Mouse (Mus musculus): ENCODE results near the gene Olfr281. TPM values are rescaled to one million over a fixed set of nuclear protein-coding genes. Genes with fewer than 3 reads are reported as not detected.

The Olfr281 gene
- polyA plus RNA-seq, 1 experiment from 2014 or later = not detected

DNA sequence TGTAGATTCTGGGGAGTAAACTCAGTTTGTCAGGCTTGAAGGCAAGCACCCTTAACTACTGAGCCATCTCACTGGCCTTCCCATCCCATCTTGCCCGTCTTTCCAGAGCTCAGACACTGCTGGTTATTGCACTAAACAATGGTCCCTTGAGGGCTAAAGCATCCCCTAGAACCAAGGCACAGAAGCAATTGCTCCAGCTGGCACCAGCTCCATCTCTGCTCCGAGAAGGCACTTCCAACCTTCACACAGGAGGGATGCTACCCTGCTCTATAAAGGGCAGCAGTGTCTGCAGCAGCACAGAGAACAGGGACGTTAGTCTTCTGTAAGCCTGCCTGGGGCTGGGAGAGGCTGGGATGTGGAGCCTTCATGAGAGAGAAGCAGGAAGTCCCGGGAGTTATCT is 39.7 kb downstream of the Olfr281 start, which contains the start of gene Olfr279:
Olfr279 (plus strand) TSS at position 301 of the 400 bp plus-strand sequence.
- no peak within 1 kb of the TSS for H3K27ac ChIP-seq
- H3K9me3 ChIP-seq = no peaks in the 10 kb centered on the region
- H3K4me2 ChIP-seq = no peak within 1 kb of the TSS
- 58% methylated on average over 4 of the region's 4 CpGs for WGBS
- H3K36me3 ChIP-seq (replicated peaks) = no peaks in the 10 kb centered on the region
- H3K27me3 ChIP-seq (replicated peaks) = no peaks in the 10 kb centered on the region
- H3K4me3 ChIP-seq = no peak within 1 kb of the TSS
- no peak within 1 kb of the TSS for H3K9ac ChIP-seq
- H3K4me1 ChIP-seq = no peaks in the 10 kb centered on the region
- no peak for ATAC-seq (replicated peaks)

DNA sequence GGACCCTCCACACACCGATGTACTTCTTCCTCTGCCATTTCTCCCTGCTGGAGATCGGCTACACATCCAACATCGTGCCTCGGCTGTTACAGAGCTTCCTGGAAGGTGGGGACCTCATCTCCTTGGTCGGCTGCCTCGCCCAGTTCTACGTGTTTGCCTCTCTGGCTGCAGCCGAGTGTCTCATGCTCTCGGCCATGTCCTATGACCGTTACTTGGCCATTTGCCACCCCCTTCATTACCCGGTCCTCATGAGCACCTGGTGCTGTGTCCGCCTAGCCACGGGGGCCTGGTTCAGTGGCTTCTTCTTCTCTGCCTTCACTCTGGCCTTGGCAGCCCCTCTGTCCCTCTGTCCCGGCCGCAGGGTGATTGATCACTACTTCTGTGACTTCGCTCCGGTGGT is 45.2 kb downstream of the Olfr281 start:
- ATAC-seq (replicated peaks) = no peak
- WGBS = 92% methylated on average over 17 of the region's 17 CpGs
- H3K9ac ChIP-seq = no peak overlapping the region
- H3K4me3 ChIP-seq = no peak overlapping the region
- H3K27ac ChIP-seq = no peak overlapping the region
- H3K4me1 ChIP-seq = no peaks in the 10 kb centered on the region
- no peaks in the 10 kb centered on the region for H3K36me3 ChIP-seq (replicated peaks)
- H3K27me3 ChIP-seq (replicated peaks) = no peaks in the 10 kb centered on the region
- no peaks in the 10 kb centered on the region for H3K9me3 ChIP-seq
- H3K4me2 ChIP-seq = no peak overlapping the region

GRCm38 (mm10) chr15:98503317-98503716 is 50.9 kb downstream of the Olfr281 start:
- Histone ChIP-seq H3K4me3 (no peak overlapping the region), H3K4me1 (no peaks in the 10 kb centered on the region), H3K27ac (no peak overlapping the region), H3K4me2 (no peak overlapping the region), H3K9me3 (no peaks in the 10 kb centered on the region), H3K27me3 (replicated peaks) (no peaks in the 10 kb centered on the region), H3K9ac (no peak overlapping the region), H3K36me3 (replicated peaks) (no peaks in the 10 kb centered on the region)
- ATAC-seq (replicated peaks) = no peak
- WGBS = 84% methylated on average over 3 of the region's 3 CpGs

DNA sequence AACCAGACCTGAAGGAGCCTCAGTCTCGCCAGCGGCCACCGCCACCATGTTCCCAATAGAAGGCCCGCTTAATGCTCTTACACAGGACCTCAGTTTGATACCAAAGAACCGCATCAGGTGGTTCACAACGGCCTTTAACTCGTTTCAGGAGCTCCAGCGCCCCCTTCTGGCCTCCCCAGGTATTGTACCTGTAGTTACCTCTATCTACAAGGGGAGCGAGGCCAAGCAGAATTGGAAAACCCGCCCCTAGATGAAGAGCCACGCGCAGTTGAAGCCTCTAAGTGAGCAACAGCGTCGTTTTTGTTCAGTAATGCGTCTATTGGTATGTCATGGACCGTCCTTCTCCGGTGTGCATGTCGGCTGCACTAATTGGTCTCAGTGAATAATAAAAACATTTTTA is 52.1 kb downstream of the Olfr281 start:
- H3K4me2 ChIP-seq = no peak overlapping the region
- H3K27ac ChIP-seq = no peak overlapping the region
- no peaks in the 10 kb centered on the region for H3K4me1 ChIP-seq
- 11% methylated on average over 18 of the region's 18 CpGs for WGBS
- H3K9ac ChIP-seq = no peak overlapping the region
- H3K27me3 ChIP-seq (replicated peaks) = no peaks in the 10 kb centered on the region
- no peaks in the 10 kb centered on the region for H3K9me3 ChIP-seq
- no peak overlapping the region for H3K4me3 ChIP-seq
- H3K36me3 ChIP-seq (replicated peaks) = no peaks in the 10 kb centered on the region
- no peak for ATAC-seq (replicated peaks)

DNA sequence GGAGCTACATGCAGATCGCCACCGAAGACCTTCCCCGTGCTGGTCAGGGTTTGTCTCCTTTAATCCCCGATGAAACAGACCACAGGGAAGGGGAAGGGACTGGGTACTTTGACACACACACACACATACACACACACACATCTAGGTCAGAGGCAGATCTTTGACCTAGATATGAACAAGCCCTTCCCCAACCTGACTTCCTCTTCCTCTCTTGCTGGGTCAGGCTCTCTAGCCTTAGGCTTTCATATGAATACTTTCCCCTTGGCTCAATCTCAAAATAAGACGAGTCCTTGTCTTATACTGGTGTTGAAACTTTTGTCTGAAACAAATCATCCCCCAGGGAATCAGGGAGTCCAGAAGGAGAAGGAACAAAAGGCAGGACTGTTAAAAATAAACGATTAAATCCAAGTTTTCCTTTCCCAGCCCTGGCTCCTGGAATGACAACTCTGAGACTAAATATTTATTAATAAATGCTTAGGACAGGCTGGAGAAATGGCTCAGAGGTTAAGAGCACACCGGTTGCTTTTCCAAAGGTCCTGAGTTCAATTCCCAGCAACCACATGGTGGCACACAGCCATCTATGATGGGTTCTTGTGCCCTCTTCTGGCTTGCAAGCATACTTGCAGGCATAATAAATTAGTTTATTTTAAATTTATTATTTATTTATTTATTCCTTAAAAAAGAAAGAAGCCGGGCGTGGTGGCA is 54.0 kb downstream of the Olfr281 start:
- no peaks in the 10 kb centered on the region for H3K36me3 ChIP-seq (replicated peaks)
- H3K27ac ChIP-seq = no peak overlapping the region
- no peak for ATAC-seq (replicated peaks)
- H3K9ac ChIP-seq = no peak overlapping the region
- H3K4me2 ChIP-seq = no peak overlapping the region
- 83% methylated on average over 9 of the region's 9 CpGs for WGBS
- H3K4me1 ChIP-seq = peaks cover 5% of the 10 kb centered on the region; the same call in 1 of the 2 replicates
- H3K9me3 ChIP-seq = no peaks in the 10 kb centered on the region
- H3K4me3 ChIP-seq = no peak overlapping the region
- H3K27me3 ChIP-seq (replicated peaks) = no peaks in the 10 kb centered on the region

DNA sequence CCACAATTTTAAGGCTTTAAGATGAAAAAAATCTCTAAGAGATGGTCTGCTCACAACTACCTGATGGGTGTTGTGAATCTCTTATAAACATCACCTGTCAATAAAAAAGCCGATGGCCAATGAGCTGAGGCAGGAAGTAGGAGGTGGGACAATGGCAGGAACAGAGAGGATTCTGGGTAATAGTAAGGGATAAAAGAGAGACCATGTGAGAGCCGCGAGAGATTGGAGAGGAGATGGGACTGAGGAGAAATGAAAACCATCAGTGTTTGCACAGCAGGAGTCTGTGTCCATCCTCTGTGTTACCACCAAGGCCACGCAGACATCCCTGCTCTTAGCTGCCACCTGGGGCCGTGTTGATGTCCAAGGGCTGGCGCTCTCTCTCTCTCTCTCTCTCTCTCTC is 54.9 kb downstream of the Olfr281 start:
- Histone ChIP-seq H3K4me2 (no peak overlapping the region), H3K4me3 (no peak overlapping the region), H3K27ac (no peak overlapping the region), H3K4me1 (peaks cover 5% of the 10 kb centered on the region; the same call in 1 of the 2 replicates), H3K27me3 (replicated peaks) (no peaks in the 10 kb centered on the region), H3K36me3 (replicated peaks) (no peaks in the 10 kb centered on the region), H3K9me3 (no peaks in the 10 kb centered on the region), H3K9ac (no peak overlapping the region)
- WGBS = 83% methylated on average over 5 of the region's 6 CpGs
- ATAC-seq (replicated peaks) = no peak

DNA sequence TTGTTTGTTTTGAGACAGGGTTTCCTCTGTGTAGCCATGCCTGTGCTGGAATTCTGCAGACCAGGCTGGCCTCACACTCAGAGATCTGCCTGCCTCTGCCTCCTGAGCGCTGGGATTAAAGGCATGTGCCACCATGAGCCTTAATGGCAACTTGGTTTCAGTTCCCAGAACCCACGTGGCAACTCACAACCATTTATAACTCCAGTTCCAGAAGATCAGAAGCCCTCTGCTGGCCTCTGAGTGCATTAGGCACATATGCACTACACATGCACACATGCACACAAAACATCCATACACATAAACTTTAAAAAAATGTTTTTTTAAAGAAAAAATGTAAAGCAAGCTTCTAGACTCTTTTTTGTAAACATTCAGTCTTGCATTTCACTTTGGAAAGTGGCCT is 57.0 kb downstream of the Olfr281 start:
- H3K4me3 ChIP-seq = no peak overlapping the region
- peaks cover 5% of the 10 kb centered on the region; the same call in 1 of the 2 replicates for H3K4me1 ChIP-seq
- no peak overlapping the region for H3K9ac ChIP-seq
- H3K9me3 ChIP-seq = no peaks in the 10 kb centered on the region
- no peaks in the 10 kb centered on the region for H3K36me3 ChIP-seq (replicated peaks)
- no peak for ATAC-seq (replicated peaks)
- 64% methylated on average over 2 of the region's 2 CpGs for WGBS
- H3K27me3 ChIP-seq (replicated peaks) = no peaks in the 10 kb centered on the region
- H3K27ac ChIP-seq = no peak overlapping the region
- H3K4me2 ChIP-seq = no peak overlapping the region

Other genes with a start within 250 kb of the Olfr281 start
- gene Gm44579, start 231.6 kb upstream of the Olfr281 start, polyA plus RNA-seq (2015; fragmentation: Nextera tagmentation; extraction: Ambion mirVana) = 0.08 TPM in 1 of 2 replicates, not detected in the other
- 0.22 TPM in 1 of 2 replicates, not detected in the other for gene Olfr287, start 231.5 kb upstream of the Olfr281 start, polyA plus RNA-seq (2015; fragmentation: Nextera tagmentation; extraction: Ambion mirVana)
- not detected in 2 replicates for gene Olfr286, start 218.1 kb upstream of the Olfr281 start, polyA plus RNA-seq (2015; fragmentation: Nextera tagmentation; extraction: Ambion mirVana)
- gene H1fnt, start 195.3 kb upstream of the Olfr281 start, polyA plus RNA-seq (2015; fragmentation: Nextera tagmentation; extraction: Ambion mirVana) = not detected in 2 replicates
- gene Zfp641, start 156.4 kb upstream of the Olfr281 start, polyA plus RNA-seq (2015; fragmentation: Nextera tagmentation; extraction: Ambion mirVana) = 12.3 and 14.1 TPM in 2 replicates
- gene Olfr285, start 135.2 kb upstream of the Olfr281 start, polyA plus RNA-seq (2015; fragmentation: Nextera tagmentation; extraction: Ambion mirVana) = not detected in 2 replicates
- gene Olfr284, start 111.6 kb upstream of the Olfr281 start, polyA plus RNA-seq (2015; fragmentation: Nextera tagmentation; extraction: Ambion mirVana) = not detected in 2 replicates
- not detected in 2 replicates for gene Olfr283, start 71.6 kb upstream of the Olfr281 start, polyA plus RNA-seq (2015; fragmentation: Nextera tagmentation; extraction: Ambion mirVana)
- gene Olfr282, start 21.4 kb upstream of the Olfr281 start, polyA plus RNA-seq (2015; fragmentation: Nextera tagmentation; extraction: Ambion mirVana) = not detected in 2 replicates
- not detected in 2 replicates for gene OR5BS1P, start 17.3 kb downstream of the Olfr281 start, polyA plus RNA-seq (2015; fragmentation: Nextera tagmentation; extraction: Ambion mirVana)
- not detected in 2 replicates for gene Lalba, start 30.1 kb downstream of the Olfr281 start, polyA plus RNA-seq (2015; fragmentation: Nextera tagmentation; extraction: Ambion mirVana)
- not detected in 2 replicates for gene Olfr279, start 39.8 kb downstream of the Olfr281 start, polyA plus RNA-seq (2015; fragmentation: Nextera tagmentation; extraction: Ambion mirVana)
- gene Kansl2, start 81.7 kb downstream of the Olfr281 start, polyA plus RNA-seq (2015; fragmentation: Nextera tagmentation; extraction: Ambion mirVana) = 124 and 128 TPM in 2 replicates
- gene Ccnt1, start 118.3 kb downstream of the Olfr281 start, polyA plus RNA-seq (2015; fragmentation: Nextera tagmentation; extraction: Ambion mirVana) = 71.7 and 72.6 TPM in 2 replicates
- gene 4930415O20Rik, start 118.4 kb downstream of the Olfr281 start, polyA plus RNA-seq (2015; fragmentation: Nextera tagmentation; extraction: Ambion mirVana) = 0.44 and 0.46 TPM in 2 replicates
- gene Adcy6, start 157.5 kb downstream of the Olfr281 start, polyA plus RNA-seq (2015; fragmentation: Nextera tagmentation; extraction: Ambion mirVana) = 14.0 and 15.2 TPM in 2 replicates
- 199 and 201 TPM in 2 replicates for gene Cacnb3, start 178.3 kb downstream of the Olfr281 start, polyA plus RNA-seq (2015; fragmentation: Nextera tagmentation; extraction: Ambion mirVana)
- 22.0 and 26.4 TPM in 2 replicates for gene Ddx23, start 210.3 kb downstream of the Olfr281 start, polyA plus RNA-seq (2015; fragmentation: Nextera tagmentation; extraction: Ambion mirVana)
- 13.2 and 13.9 TPM in 2 replicates for gene Rnd1, start 224.9 kb downstream of the Olfr281 start, polyA plus RNA-seq (2015; fragmentation: Nextera tagmentation; extraction: Ambion mirVana)

Data from midbrain, embryonic 15.5 days (tissue).